Mouse (Mus musculus) lung, embryonic 15.5 days (tissue): ENCODE data around the gene Hdac4. TPM values are rescaled to one million over a fixed set of nuclear protein-coding genes. Genes with fewer than 3 reads are reported as not detected.

Source experiments
- ATAC-seq: fragments of 200-750 bp; cut with Nextera tagmentation; 2 replicates; pipeline ENCODE4 v1.8.0; 2017; ENCODE audit warnings: moderate number of reproducible peaks, borderline replicate concordance; ENCODE audit not compliant: low FRiP score, low TSS enrichment; ENCODE audit errors: extremely low read depth
- H3K27ac ChIP-seq: fragments of 300-500 bp; sonication (generic); 2 replicates; pipeline ENCODE4 v1.5.1; 2015; ENCODE audit warnings: moderate library complexity, mild to moderate bottlenecking, inconsistent platforms
- H3K27me3 ChIP-seq: fragments of 300-500 bp; sonication (generic); 2 replicates; pipeline ENCODE4 v1.6.1; 2015; ENCODE audit warnings: inconsistent platforms
- H3K36me3 ChIP-seq: fragments of 300-500 bp; sonication (generic); 2 replicates; pipeline ENCODE4 v1.6.1; 2015; ENCODE audit warnings: inconsistent platforms
- H3K4me1 ChIP-seq: fragments of 300-500 bp; sonication (generic); 2 replicates; pipeline ENCODE4 v1.6.1; 2015; ENCODE audit warnings: inconsistent platforms
- H3K4me2 ChIP-seq: fragments of 300-500 bp; sonication (generic); 2 replicates; pipeline ENCODE4 v1.6.1; 2015; ENCODE audit warnings: inconsistent platforms, mild to moderate bottlenecking, moderate library complexity
- H3K4me3 ChIP-seq: fragments of 300-500 bp; sonication (generic); 2 replicates; pipeline ENCODE4 v1.5.1; 2015; ENCODE audit warnings: mild to moderate bottlenecking, inconsistent platforms
- H3K9ac ChIP-seq: fragments of 300-500 bp; sonication (generic); 2 replicates; pipeline ENCODE4 v1.6.1; 2015; ENCODE audit warnings: inconsistent platforms
- H3K9me3 ChIP-seq: fragments of 300-500 bp; sonication (generic); 2 replicates; pipeline ENCODE4 v1.6.1; 2016; ENCODE audit warnings: inconsistent platforms
- WGBS: fragments of 180-500 bp; shearing (Covaris S2); methylation state at CpG from one replicate; pipeline ENCODE4 v1.1.7; 2015; 5-methylcytosine and 5-hydroxymethylcytosine counted together
- polyA plus RNA-seq: library from polyadenylated mRNA; unstranded; fragments of >200 nt; fragmentation: Nextera tagmentation; extraction: Ambion mirVana; gene quantifications from 2 replicates; pipeline ENCODE4 v1.2.1, GENCODE M21; 2015

Hdac4 gene
- polyA plus RNA-seq, 1 experiment from 2014 or later: 19.1 TPM

GRCm38 (mm10) chr1:91942583-91942982, 252.9 kb downstream of the Hdac4 start:
- H3K36me3 ChIP-seq: peaks cover 13% of the 10 kb centered on the region; the same call in 1 of the 2 replicates
- H3K27ac ChIP-seq: no peak overlapping the region
- H3K4me2 ChIP-seq: no peak overlapping the region
- 82% methylated on average over 2 of the region's 2 CpGs for WGBS
- no peaks in the 10 kb centered on the region for H3K9me3 ChIP-seq
- H3K27me3 ChIP-seq: no peaks in the 10 kb centered on the region
- H3K4me1 ChIP-seq: no peaks in the 10 kb centered on the region
- ATAC-seq: no peak
- H3K9ac ChIP-seq: no peak overlapping the region
- H3K4me3 ChIP-seq: no peak overlapping the region

GRCm38 (mm10) chr1:91942031-91942430, 253.5 kb downstream of the Hdac4 start:
- 50% methylated on average over 3 of the region's 3 CpGs for WGBS
- ATAC-seq: no peak
- H3K9ac ChIP-seq: no peak overlapping the region
- H3K9me3 ChIP-seq: no peaks in the 10 kb centered on the region
- no peak overlapping the region for H3K4me2 ChIP-seq
- no peak overlapping the region for H3K27ac ChIP-seq
- no peaks in the 10 kb centered on the region for H3K4me1 ChIP-seq
- peaks cover 13% of the 10 kb centered on the region; the same call in 1 of the 2 replicates for H3K36me3 ChIP-seq
- H3K27me3 ChIP-seq: no peaks in the 10 kb centered on the region
- H3K4me3 ChIP-seq: no peak overlapping the region

GRCm38 (mm10) chr1:91941094-91941493, 254.4 kb downstream of the Hdac4 start:
- Histone ChIP-seq H3K4me1 (no peaks in the 10 kb centered on the region), H3K9me3 (no peaks in the 10 kb centered on the region), H3K4me2 (no peak overlapping the region), H3K27me3 (no peaks in the 10 kb centered on the region), H3K9ac (no peak overlapping the region), H3K36me3 (peaks cover 4% of the 10 kb centered on the region; the same call in 1 of the 2 replicates), H3K4me3 (no peak overlapping the region), H3K27ac (no peak overlapping the region)
- ATAC-seq: no peak
- WGBS: 84% methylated on average over 1 of the region's 1 CpGs

GRCm38 (mm10) chr1:91935171-91935570, 260.3 kb downstream of the Hdac4 start:
- H3K36me3 ChIP-seq: 0 out of 2 replicates have a peak, but pooled peaks cover 3% of the 10 kb centered on the region
- ATAC-seq: no peak
- H3K27me3 ChIP-seq: no peaks in the 10 kb centered on the region
- H3K9me3 ChIP-seq: no peaks in the 10 kb centered on the region
- 79% methylated on average over 3 of the region's 3 CpGs for WGBS
- H3K27ac ChIP-seq: no peak overlapping the region
- no peak overlapping the region for H3K4me2 ChIP-seq
- peaks cover 5% of the 10 kb centered on the region; the same call in 1 of the 2 replicates for H3K4me1 ChIP-seq
- H3K9ac ChIP-seq: no peak overlapping the region
- no peak overlapping the region for H3K4me3 ChIP-seq

GRCm38 (mm10) chr1:91933681-91934080, 261.8 kb downstream of the Hdac4 start:
- no peak overlapping the region for H3K27ac ChIP-seq
- no peak overlapping the region for H3K4me3 ChIP-seq
- H3K9me3 ChIP-seq: no peaks in the 10 kb centered on the region
- H3K9ac ChIP-seq: no peak overlapping the region
- WGBS: 78% methylated on average over 8 of the region's 8 CpGs
- no peak overlapping the region for H3K4me2 ChIP-seq
- ATAC-seq: no peak
- no peaks in the 10 kb centered on the region for H3K27me3 ChIP-seq
- peaks cover 10% of the 10 kb centered on the region; the same call in 1 of the 2 replicates for H3K4me1 ChIP-seq
- H3K36me3 ChIP-seq: 0 out of 2 replicates have a peak, but pooled peaks cover 3% of the 10 kb centered on the region

GRCm38 (mm10) chr1:91932221-91932620, 263.3 kb downstream of the Hdac4 start:
- WGBS: 89% methylated on average over 12 of the region's 12 CpGs
- H3K9me3 ChIP-seq: no peaks in the 10 kb centered on the region
- no peak overlapping the region for H3K27ac ChIP-seq
- no peak for ATAC-seq
- 0 out of 2 replicates have a peak, but pooled peaks cover 3% of the 10 kb centered on the region for H3K36me3 ChIP-seq
- no peak overlapping the region for H3K4me2 ChIP-seq
- no peak overlapping the region for H3K9ac ChIP-seq
- H3K27me3 ChIP-seq: no peaks in the 10 kb centered on the region
- peaks cover 22% of the 10 kb centered on the region; the same call in 1 of the 2 replicates for H3K4me1 ChIP-seq
- H3K4me3 ChIP-seq: no peak overlapping the region

GRCm38 (mm10) chr1:91931786-91932185, 263.7 kb downstream of the Hdac4 start:
- no peak overlapping the region for H3K4me2 ChIP-seq
- peaks cover 22% of the 10 kb centered on the region; the same call in 1 of the 2 replicates for H3K4me1 ChIP-seq
- no peak overlapping the region for H3K9ac ChIP-seq
- no peak overlapping the region for H3K4me3 ChIP-seq
- H3K9me3 ChIP-seq: no peaks in the 10 kb centered on the region
- H3K27ac ChIP-seq: no peak overlapping the region
- H3K27me3 ChIP-seq: no peaks in the 10 kb centered on the region
- no peak for ATAC-seq
- 74% methylated on average over 3 of the region's 3 CpGs for WGBS
- H3K36me3 ChIP-seq: 0 out of 2 replicates have a peak, but pooled peaks cover 3% of the 10 kb centered on the region

- peaks cover 22% of the 10 kb centered on the region; the same call in 1 of the 2 replicates for H3K4me1 ChIP-seq
- no peak overlapping the region for H3K4me3 ChIP-seq
- H3K4me2 ChIP-seq: no peak overlapping the region
- WGBS: 79% methylated on average over 10 of the region's 10 CpGs
- H3K9me3 ChIP-seq: no peaks in the 10 kb centered on the region
- 0 out of 2 replicates have a peak, but pooled peaks cover 3% of the 10 kb centered on the region for H3K36me3 ChIP-seq
- H3K9ac ChIP-seq: no peak overlapping the region
- no peaks in the 10 kb centered on the region for H3K27me3 ChIP-seq
- H3K27ac ChIP-seq: no peak overlapping the region
- ATAC-seq: no peak
These were observed 264.3 kb downstream of the Hdac4 start for GRCm38 (mm10) chr1:91931196-91931595.

- 0 out of 2 replicates have a peak, but pooled peaks cover 3% of the 10 kb centered on the region for H3K36me3 ChIP-seq
- H3K27me3 ChIP-seq: no peaks in the 10 kb centered on the region
- H3K9me3 ChIP-seq: no peaks in the 10 kb centered on the region
- H3K9ac ChIP-seq: no peak overlapping the region
- WGBS: 60% methylated on average over 13 of the region's 13 CpGs
- H3K4me2 ChIP-seq: no peak overlapping the region
- ATAC-seq: peak; percentile 84
- peaks cover 22% of the 10 kb centered on the region; the same call in 1 of the 2 replicates for H3K4me1 ChIP-seq
- H3K27ac ChIP-seq: peak overlapping the region; percentile 89
- no peak overlapping the region for H3K4me3 ChIP-seq
These were observed 266.4 kb downstream of the Hdac4 start for GRCm38 (mm10) chr1:91929051-91929450.

GRCm38 (mm10) chr1:91927536-91928315, 267.8 kb downstream of the Hdac4 start:
- 65% methylated on average over 10 of the region's 10 CpGs for WGBS
- no peak for ATAC-seq
- H3K4me3 ChIP-seq: no peak overlapping the region
- H3K4me1 ChIP-seq: peaks cover 22% of the 10 kb centered on the region; the same call in 1 of the 2 replicates
- no peak overlapping the region for H3K4me2 ChIP-seq
- H3K36me3 ChIP-seq: 0 out of 2 replicates have a peak, but pooled peaks cover under 1% of the 10 kb centered on the region
- no peaks in the 10 kb centered on the region for H3K9me3 ChIP-seq
- peak overlapping the region; percentile 89 for H3K27ac ChIP-seq
- no peaks in the 10 kb centered on the region for H3K27me3 ChIP-seq
- H3K9ac ChIP-seq: no peak overlapping the region

- no peaks in the 10 kb centered on the region for H3K27me3 ChIP-seq
- 88% methylated on average over 9 of the region's 9 CpGs for WGBS
These were observed 271.9 kb downstream of the Hdac4 start for GRCm38 (mm10) chr1:91923567-91923966.

More at GRCm38 (mm10) chr1:91923567-91923966, 271.9 kb downstream of the Hdac4 start:
- Histone ChIP-seq H3K4me3 (no peak overlapping the region), H3K4me2 (no peak overlapping the region), H3K4me1 (peaks cover 14% of the 10 kb centered on the region; the same call in 1 of the 2 replicates), H3K9ac (no peak overlapping the region), H3K9me3 (no peaks in the 10 kb centered on the region), H3K27ac (no peak overlapping the region), H3K36me3 (no peaks in the 10 kb centered on the region)
- no peak for ATAC-seq
